Mouse (Mus musculus) embryonic facial prominence, embryonic 14.5 days (tissue): ENCODE measurements around the gene Tbc1d30. TPM values are rescaled to one million over a fixed set of nuclear protein-coding genes. Genes with fewer than 3 reads are reported as not detected.
"Not testable (repeated sequence)": the region's sequence is repeated elsewhere in the genome, so short reads cannot be mapped to it uniquely, and the experiment has no call there.

ENCODE experiments used
- ATAC-seq: fragments of 200-750 bp; cut with Nextera tagmentation; 2 replicates; pipeline ENCODE4 v1.8.0; 2017; ENCODE audit warnings: low read depth, moderate number of reproducible peaks, moderate TSS enrichment
- DNase-seq: peaks from one replicate; pipeline ENCODE4 v3.0.0-alpha.2; 2015; ENCODE audit warnings: low spot score
- H3K27ac ChIP-seq: fragments of 300-500 bp; sonication (generic); replicated peaks from 2 replicates; pipeline ENCODE4 v1.5.1; 2014; ENCODE audit warnings: low read depth, mild to moderate bottlenecking, low read length, moderate library complexity
- H3K27me3 ChIP-seq: fragments of 300-500 bp; sonication (generic); replicated peaks from 2 replicates; pipeline ENCODE4 v1.6.1; 2014; ENCODE audit warnings: low read length; ENCODE audit not compliant: control insufficient read depth, insufficient read depth
- H3K36me3 ChIP-seq: fragments of 300-500 bp; sonication (generic); 2 replicates; pipeline ENCODE4 v1.6.1; 2014; ENCODE audit warnings: low read length, mixed read lengths; ENCODE audit not compliant: control insufficient read depth, insufficient read depth
- H3K4me1 ChIP-seq: fragments of 300-500 bp; sonication (generic); 2 replicates; pipeline ENCODE4 v1.6.1; 2014; ENCODE audit warnings: antibody characterized with exemption, low read length; ENCODE audit not compliant: control insufficient read depth, insufficient read depth
- H3K4me2 ChIP-seq: fragments of 300-500 bp; sonication (generic); 2 replicates; pipeline ENCODE4 v1.6.1; 2014; ENCODE audit warnings: low read depth, mild to moderate bottlenecking, low read length, moderate library complexity, mixed read lengths
- H3K4me3 ChIP-seq: fragments of 300-500 bp; sonication (generic); 2 replicates; pipeline ENCODE4 v1.5.1; 2014; ENCODE audit warnings: low read depth, mild to moderate bottlenecking, low read length
- H3K9ac ChIP-seq: fragments of 300-500 bp; sonication (generic); 2 replicates; pipeline ENCODE4 v1.6.1; 2014; ENCODE audit warnings: low read depth, mild to moderate bottlenecking, low read length, moderate library complexity, mixed read lengths
- H3K9me3 ChIP-seq: fragments of 300-500 bp; sonication (generic); 2 replicates; pipeline ENCODE4 v1.6.1; 2016; ENCODE audit warnings: low read length; ENCODE audit not compliant: control insufficient read depth
- WGBS: fragments of 180-500 bp; shearing (Covaris S2); extraction: QIAGEN DNeasy Blood & Tissue Kit; methylation state at CpG from one replicate; pipeline ENCODE4 v1.1.7; 2014; 5-methylcytosine and 5-hydroxymethylcytosine counted together
- polyA plus RNA-seq: library from polyadenylated mRNA; unstranded; fragments of >200 nt; fragmentation: Nextera tagmentation; extraction: Ambion mirVana; gene quantifications from 2 replicates; pipeline ENCODE4 v1.2.1, GENCODE M21; 2014

Gene Tbc1d30
- polyA plus RNA-seq, 1 experiment from 2014 or later: 2.2 TPM

GRCm38 (mm10) chr10:121360358-121360757 lies 9.3 kb upstream of the Tbc1d30 start:
- DNase-seq: no peak
- Histone ChIP-seq H3K4me3 (no peak overlapping the region), H3K4me1 (no peaks in the 10 kb centered on the region), H3K9me3 (no peaks in the 10 kb centered on the region), H3K36me3 (no peaks in the 10 kb centered on the region), H3K27me3 (no peaks in the 10 kb centered on the region), H3K9ac (no peak overlapping the region), H3K27ac (no peak overlapping the region), H3K4me2 (no peak overlapping the region)
- no peak for ATAC-seq
- 89% methylated on average over 2 of the region's 2 CpGs for WGBS

DNA sequence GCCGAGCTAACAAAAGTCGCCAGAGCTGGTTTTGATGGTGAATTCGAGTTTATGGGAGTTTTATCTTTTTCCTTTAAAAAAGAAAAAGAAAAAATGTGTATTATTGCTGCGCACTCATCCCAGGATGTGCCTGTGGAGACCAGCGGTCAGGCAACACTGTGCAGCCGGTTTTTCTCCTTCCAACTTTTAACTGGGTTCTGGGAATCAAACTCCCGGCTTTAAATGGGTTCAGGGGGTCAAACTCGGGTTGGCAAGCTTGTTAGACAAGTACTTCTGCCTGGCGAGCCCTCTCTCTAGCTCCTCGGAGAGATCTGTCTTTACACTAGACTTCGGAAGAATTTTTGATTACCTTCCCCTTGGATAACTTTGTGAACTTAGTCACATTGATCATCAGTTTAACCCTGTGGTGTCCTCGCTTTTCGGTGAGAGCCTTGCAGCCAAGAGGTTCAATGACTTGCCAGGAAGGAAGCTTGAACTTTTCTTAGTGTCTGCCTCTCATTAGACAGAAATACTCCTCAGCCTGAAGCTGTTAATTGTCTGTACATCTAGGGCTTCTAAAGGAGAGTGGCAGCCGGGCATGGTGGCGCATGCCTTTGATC lies 713 bp upstream of the Tbc1d30 start:
- Histone ChIP-seq H3K36me3 (no peaks in the 10 kb centered on the region), H3K9ac (no peak overlapping the region), H3K4me2 (peak overlapping the region; percentile 90), H3K4me3 (peak overlapping the region; percentile 48), H3K4me1 (peaks cover 5% of the 10 kb centered on the region), H3K27me3 (peaks cover 29% of the 10 kb centered on the region), H3K9me3 (peaks cover 3% of the 10 kb centered on the region; the same call in 1 of the 2 replicates), H3K27ac (no peak overlapping the region)
- ATAC-seq (no peak), DNase-seq (no peak)
- 31% methylated on average over 15 of the region's 15 CpGs for WGBS

DNA sequence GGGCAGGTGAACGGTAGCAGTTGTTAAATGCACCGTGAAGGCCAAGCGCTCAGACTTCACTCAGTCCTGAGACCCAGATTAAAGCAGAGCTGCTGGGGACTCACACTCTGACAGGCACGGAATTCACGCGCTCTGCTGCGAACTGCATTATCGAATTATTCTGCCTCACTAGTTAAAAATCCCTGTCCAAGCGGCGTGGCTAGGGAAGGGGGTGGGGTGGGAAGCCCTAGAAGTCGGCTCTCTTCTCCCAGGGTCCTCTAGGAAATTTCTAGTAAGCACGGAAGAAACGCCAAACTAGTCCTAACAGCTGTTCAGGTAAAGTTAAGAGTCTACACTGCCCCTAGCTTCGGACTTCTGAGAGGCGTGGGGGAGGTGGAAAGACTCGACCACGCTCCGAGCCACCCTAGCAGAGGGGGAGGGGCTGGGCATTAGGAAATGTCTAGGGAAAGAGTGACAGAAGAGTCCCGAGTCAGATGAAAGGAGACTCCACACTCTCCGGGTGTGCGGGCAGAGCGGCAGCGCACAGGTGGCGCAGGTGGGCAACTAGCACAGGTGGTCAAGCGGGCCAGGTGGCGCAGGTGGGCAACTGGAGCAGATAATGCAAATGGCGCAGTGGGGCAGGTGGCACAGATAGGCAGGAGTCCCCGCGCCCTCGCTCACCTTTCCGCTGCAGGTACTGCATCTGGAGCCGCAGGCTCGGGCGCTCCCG lies 567 bp downstream of the Tbc1d30 start:
- peaks cover 5% of the 10 kb centered on the region for H3K4me1 ChIP-seq
- no peak overlapping the region for H3K27ac ChIP-seq
- peak overlapping the region; percentile 90 for H3K4me2 ChIP-seq
- ATAC-seq (peak; percentile 70), DNase-seq (peak; percentile 53)
- H3K9me3 ChIP-seq: peaks cover 3% of the 10 kb centered on the region; the same call in 1 of the 2 replicates
- H3K4me3 ChIP-seq: peak overlapping the region; percentile 48
- H3K9ac ChIP-seq: peak overlapping the region; percentile 54
- WGBS: 2% methylated on average over 23 of the region's 35 CpGs
- peaks cover 29% of the 10 kb centered on the region for H3K27me3 ChIP-seq
- no peaks in the 10 kb centered on the region for H3K36me3 ChIP-seq

- H3K27ac ChIP-seq: no peak overlapping the region
- no peak overlapping the region for H3K9ac ChIP-seq
- 38% methylated on average over 5 of the region's 5 CpGs for WGBS
- H3K4me3 ChIP-seq: no peak overlapping the region
- peaks cover 3% of the 10 kb centered on the region; the same call in 1 of the 2 replicates for H3K9me3 ChIP-seq
- H3K4me2 ChIP-seq: no peak overlapping the region
- H3K27me3 ChIP-seq: peaks cover 29% of the 10 kb centered on the region
- ATAC-seq (no peak), DNase-seq (no peak)
- H3K36me3 ChIP-seq: no peaks in the 10 kb centered on the region
- peaks cover 5% of the 10 kb centered on the region for H3K4me1 ChIP-seq
These were observed 1.8 kb downstream of the Tbc1d30 start for GRCm38 (mm10) chr10:121349244-121349643.

- Histone ChIP-seq H3K36me3 (no peaks in the 10 kb centered on the region), H3K4me1 (no peaks in the 10 kb centered on the region; the same call in 1 of the 2 replicates), H3K27ac (no peak overlapping the region), H3K27me3 (no peaks in the 10 kb centered on the region), H3K9me3 (no peaks in the 10 kb centered on the region), H3K9ac (no peak overlapping the region), H3K4me3 (no peak overlapping the region), H3K4me2 (no peak overlapping the region)
- no peak for ATAC-seq
- no peak for DNase-seq
- WGBS: 55% methylated on average over 6 of the region's 6 CpGs
These were observed 7.2 kb downstream of the Tbc1d30 start for GRCm38 (mm10) chr10:121343867-121344266.

- Histone ChIP-seq H3K4me2 (no peak overlapping the region), H3K9me3 (no peaks in the 10 kb centered on the region), H3K4me1 (no peaks in the 10 kb centered on the region; the same call in 1 of the 2 replicates), H3K4me3 (no peak overlapping the region), H3K27me3 (no peaks in the 10 kb centered on the region), H3K9ac (no peak overlapping the region), H3K27ac (no peak overlapping the region), H3K36me3 (no peaks in the 10 kb centered on the region)
- WGBS: 95% methylated on average over 10 of the region's 10 CpGs
- no peak for DNase-seq
- no peak for ATAC-seq
These were observed 8.8 kb downstream of the Tbc1d30 start for GRCm38 (mm10) chr10:121342260-121342659.

DNA sequence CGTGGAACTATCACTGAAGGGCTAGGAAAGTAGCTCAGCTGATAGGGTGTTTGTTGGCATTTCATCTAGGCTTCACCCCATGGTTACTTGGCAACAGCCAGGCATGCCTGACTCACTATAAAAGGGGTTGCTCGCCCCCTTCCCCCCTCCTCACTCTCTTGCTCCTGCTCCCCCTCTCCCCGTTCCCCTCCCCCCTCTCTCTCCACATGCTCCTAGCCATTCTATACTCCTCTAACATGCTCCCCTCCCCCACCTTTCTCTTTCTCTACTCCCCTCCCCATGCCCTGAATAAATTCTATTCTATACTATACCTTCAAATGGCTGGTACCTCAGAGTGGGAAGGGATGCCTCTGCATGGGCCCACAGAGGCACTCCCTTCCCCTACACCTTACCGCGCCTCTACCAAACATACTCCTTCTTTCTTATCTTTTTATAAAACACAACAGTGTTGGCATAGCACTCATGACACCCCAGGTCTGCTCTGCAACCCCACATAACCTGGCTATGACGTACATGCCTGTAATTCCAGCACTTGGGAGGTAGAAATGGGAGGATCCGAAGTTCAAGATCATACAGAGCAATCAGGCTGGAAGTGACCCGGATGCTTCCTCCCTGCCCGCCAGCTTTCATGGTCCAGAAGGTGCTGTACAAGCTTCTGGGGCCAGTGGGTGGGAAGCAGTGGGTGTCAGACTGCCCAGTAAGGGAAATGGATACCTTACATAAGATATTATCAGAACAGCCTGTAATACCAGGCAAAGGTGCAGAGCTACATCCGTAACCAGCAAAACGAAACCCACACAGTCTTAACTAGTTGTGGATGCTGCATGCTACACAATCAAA lies 10.1 kb downstream of the Tbc1d30 start:
- no peak for ATAC-seq
- no peaks in the 10 kb centered on the region; the same call in 1 of the 2 replicates for H3K4me1 ChIP-seq
- H3K4me3 ChIP-seq: no peak overlapping the region
- no peak overlapping the region for H3K9ac ChIP-seq
- no peaks in the 10 kb centered on the region for H3K27me3 ChIP-seq
- 0 out of 2 replicates have a peak, but pooled peaks cover under 1% of the 10 kb centered on the region for H3K9me3 ChIP-seq
- H3K36me3 ChIP-seq: no peaks in the 10 kb centered on the region
- H3K4me2 ChIP-seq: no peak overlapping the region
- WGBS: 66% methylated on average over 11 of the region's 11 CpGs
- peak; percentile 9 for DNase-seq
- H3K27ac ChIP-seq: no peak overlapping the region

- DNase-seq, H3K36me3 ChIP-seq, H3K9ac ChIP-seq, H3K4me3 ChIP-seq, H3K9me3 ChIP-seq, H3K4me2 ChIP-seq, H3K27ac ChIP-seq, ATAC-seq, H3K4me1 ChIP-seq, H3K27me3 ChIP-seq: not testable (repeated sequence)
- 80% methylated on average over 14 of the region's 14 CpGs for WGBS
These were observed 14.5 kb downstream of the Tbc1d30 start for GRCm38 (mm10) chr10:121336536-121336935.
